Mouse (Mus musculus): ENCODE results near the gene Zkscan14.

Gene Zkscan14

DNA sequence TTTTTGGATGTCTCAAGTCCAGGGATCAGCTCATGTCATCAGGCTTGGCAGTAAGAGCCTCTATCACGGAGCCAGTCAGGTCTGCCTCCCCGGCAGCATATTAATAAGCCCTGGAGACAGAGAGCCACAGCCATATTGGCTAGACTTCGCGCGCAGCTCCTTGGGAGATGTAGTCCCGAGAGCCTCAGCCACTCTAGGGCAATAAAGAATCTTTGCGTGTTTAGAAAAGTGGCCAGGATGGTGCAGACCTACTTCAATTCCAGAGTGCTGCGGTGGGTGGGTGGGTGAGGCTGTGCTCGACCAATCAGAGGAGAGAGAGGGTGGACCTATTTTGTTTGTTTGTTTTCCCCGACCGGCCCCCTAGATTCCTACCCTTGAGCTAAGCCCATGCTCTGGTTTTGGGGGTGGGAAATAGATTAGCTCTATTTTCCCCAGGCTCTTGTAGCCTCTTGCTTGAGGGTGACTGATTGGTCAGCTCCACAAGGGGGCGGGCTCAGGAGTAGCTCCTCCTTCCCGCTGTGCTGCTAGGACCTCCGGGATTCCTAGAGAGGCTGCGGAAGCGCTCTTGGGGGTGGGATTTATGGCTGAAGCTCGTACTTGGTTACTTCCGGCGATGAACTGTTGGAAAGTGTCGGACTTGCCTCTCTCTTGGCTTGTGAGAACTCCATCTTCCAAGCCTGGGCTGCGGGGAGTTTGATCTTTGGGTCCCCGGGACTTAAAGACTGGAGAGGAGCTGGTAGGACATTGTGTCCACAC lies 2.4 kb upstream of the Zkscan14 start, which contains the start of gene Zkscan5:
Gene Zkscan5 (plus strand): TSS at position 627 of the 756 bp plus-strand sequence.
- DNase-seq (ENCODE audit: extremely low spot score, low spot score): peak; percentile 93

GRCm38 (mm10) chr5:145202446-145202845 lies 778 bp upstream of the Zkscan14 start:
- no peak for DNase-seq (ENCODE audit: extremely low spot score, low spot score)

DNA sequence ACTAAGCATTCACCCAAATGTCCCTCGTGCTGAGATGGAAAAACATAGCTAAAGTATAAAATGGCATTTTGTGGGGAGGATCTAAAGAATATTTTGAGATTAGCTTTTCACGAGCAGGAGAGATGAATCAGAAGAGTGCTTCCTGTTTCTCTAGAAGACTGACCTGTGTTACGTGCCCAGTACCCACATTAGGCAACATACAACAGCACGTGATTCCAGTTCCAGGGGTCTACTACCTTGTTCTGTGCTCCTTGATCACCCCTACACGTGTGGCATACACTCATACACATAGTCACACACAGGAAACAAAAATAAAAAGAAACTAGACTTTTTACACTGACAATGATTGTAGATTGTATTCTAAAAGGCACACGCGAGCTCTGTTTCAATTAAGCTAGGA lies 1.3 kb downstream of the Zkscan14 start:
- no peak for DNase-seq (ENCODE audit: extremely low spot score, low spot score)

- no peak for DNase-seq (ENCODE audit: extremely low spot score, low spot score)
These were observed 9.7 kb downstream of the Zkscan14 start, which contains the start of gene Atp5j2 for GRCm38 (mm10) chr5:145191962-145192361. Atp5j2 (minus strand) TSS chr5:145192062.

DNA sequence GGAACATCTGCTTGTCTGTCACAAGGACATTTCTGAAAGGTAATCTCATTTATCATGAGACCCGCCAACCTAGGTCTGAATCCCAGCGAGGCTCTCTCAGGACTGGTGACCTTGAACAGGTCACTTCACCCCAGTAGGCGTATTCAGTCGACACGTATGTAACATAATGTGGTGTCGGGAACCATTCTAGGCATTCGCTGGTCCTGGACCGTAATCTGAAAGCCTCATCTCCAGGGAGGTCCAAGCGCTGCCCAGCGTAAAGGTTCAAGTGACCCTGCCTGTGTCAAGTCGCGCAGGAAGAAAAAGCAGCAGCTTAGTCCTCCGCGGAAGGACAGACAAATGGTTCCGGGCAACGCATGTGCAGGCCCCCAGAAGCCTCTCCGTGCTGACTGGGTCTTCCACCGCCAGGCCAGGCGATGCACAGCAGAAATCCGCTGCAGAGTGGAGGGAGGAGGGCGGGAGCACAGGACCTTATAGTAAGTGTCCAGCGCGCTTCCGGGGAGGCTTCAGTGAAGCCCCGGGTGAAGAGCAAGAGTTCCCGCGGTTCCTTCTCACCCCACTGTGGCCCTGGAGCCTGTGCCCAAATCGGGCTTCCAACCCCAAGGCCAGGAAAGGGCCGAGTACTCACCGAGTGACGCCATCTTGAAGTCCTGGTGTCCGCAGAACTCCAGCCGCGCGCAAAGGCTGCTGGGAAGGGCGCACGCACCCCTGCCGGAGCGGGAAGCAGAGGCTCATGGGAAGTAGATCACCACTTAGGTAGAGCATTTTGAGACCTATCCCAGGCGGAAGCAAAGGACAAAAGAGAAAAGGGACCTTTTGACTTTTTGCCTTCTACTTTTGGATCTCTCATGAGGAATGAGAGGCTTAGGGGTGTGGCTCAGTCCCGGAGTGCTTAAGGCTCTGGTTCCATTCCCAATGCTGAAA lies 10.5 kb downstream of the Zkscan14 start:
- DNase-seq (ENCODE audit: extremely low spot score, low spot score): peak; percentile 92

DNA sequence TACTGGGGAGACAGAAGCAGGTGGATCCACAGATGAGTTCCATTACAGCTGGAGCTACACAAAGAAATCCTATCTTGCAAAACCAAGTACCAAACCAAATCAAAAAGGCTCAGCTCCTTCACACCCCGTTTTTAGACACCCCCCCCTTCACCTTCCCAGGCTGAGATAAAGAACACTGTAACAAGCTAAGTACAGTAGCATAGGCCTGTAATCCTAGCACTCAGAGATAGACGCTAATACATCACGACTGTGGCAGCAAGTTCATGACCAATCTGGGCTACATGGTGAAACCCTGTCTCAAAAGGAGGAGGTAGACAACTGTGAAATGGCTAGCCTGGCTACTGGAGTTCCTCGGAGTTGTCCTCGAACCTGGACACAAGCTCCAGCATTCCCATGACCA lies 11.3 kb downstream of the Zkscan14 start:
- DNase-seq (ENCODE audit: extremely low spot score, low spot score): no peak

- no peak for DNase-seq (ENCODE audit: extremely low spot score, low spot score)
These were observed 12.3 kb downstream of the Zkscan14 start for GRCm38 (mm10) chr5:145189416-145189815.

DNA sequence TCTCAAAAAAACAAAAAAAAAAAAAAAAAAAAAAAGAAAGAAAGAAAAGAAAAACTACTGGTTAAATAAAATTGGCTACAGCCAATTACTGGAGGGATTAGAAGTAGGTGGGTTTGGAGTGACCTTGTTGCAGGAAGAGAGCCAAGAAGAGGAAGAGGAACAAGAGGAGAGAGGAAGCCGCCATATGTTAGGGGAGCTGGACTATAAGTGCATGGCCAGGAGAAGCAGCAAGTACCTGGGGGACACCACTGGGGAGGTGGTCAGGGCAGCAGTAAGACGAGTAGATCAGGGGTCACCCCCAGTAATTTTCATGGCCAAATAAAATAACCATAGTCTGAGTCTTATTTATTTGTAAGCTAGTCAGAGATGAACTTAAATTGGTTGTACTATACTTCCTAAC lies 16.4 kb downstream of the Zkscan14 start:
- DNase-seq (ENCODE audit: extremely low spot score, low spot score): no peak

DNA sequence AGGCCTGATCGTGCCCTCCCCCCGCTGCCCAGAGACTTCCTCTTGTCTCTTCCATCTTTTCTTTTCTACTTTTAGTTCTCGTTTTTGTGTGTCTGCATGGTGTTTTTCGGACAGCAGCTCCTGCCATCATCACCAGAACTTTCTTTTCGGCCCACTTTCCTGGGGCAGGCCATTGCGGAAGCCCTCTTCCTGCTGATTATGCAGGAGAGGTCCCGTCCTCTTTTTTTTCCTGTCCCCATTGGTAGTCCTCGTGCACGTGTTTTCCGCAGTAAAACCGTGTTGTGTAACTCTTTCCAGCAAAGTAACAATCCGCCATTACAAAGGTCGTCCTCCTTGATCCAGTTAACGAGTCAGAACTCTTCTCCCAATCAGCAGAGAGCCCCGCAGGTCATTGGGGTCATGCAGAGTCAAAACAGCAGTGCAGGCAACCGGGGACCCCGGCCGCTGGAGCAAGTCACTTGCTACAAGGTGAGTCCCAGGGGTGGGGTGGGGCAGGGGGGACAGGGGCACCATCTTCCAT lies 23.1 kb downstream of the Zkscan14 start:
- no peak for DNase-seq (ENCODE audit: extremely low spot score, low spot score)

GRCm38 (mm10) chr5:145167306-145167661 lies 34.4 kb downstream of the Zkscan14 start:
- DNase-seq (ENCODE audit: extremely low spot score, low spot score): no peak

- peak; percentile 100 for DNase-seq (ENCODE audit: extremely low spot score, low spot score)
These were observed 34.9 kb downstream of the Zkscan14 start, which contains the start of the genes Ptcd1 and Cpsf4 for GRCm38 (mm10) chr5:145166536-145167305. Ptcd1 (minus strand) TSS chr5:145167108. Cpsf4 (plus strand) TSS chr5:145167213.

GRCm38 (mm10) chr5:145165184-145165583 lies 36.5 kb downstream of the Zkscan14 start:
- DNase-seq (ENCODE audit: extremely low spot score, low spot score): no peak

GRCm38 (mm10) chr5:145164710-145165109 lies 37.0 kb downstream of the Zkscan14 start:
- no peak for DNase-seq (ENCODE audit: extremely low spot score, low spot score)

DNA sequence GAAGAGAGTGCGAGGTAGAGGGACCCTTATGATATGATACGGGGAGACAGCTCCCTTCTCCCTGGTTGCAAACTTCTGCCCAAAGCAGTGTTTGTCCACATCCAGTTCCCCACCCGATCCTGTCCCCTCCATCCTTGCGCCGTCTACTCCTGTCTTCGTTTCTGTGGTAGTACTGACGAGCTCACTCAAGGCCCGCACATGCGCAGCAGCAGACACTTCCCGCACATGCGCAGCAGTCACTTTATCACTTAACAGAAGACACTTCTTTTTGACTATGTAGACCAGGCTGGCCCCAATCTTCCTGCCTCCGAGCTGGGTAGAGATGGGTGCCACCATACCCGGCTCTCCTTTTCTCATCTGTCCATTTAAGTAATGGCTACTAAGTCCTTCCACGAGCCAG lies 40.3 kb downstream of the Zkscan14 start:
- no peak for DNase-seq (ENCODE audit: extremely low spot score, low spot score)

DNA sequence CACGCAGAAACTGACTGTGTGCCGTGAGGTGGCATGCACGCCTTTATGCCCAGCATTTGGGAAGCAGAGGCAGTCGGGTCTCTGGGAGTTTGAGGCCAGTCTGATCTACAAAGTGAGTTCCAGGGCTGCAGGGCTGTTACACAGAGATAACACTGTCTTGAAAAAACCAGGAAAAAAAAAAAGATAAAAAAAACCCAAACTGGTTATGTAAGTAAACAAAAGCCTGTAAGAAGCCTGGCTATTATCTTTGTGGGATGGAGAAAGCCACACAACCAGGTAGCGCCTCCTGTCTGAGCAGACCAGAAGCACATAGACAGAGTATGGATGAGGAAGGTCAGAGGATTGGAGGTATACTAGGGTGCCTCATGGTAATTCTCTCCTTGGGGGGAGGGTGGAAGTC lies 49.0 kb downstream of the Zkscan14 start:
- no peak for DNase-seq (ENCODE audit: extremely low spot score, low spot score)

DNA sequence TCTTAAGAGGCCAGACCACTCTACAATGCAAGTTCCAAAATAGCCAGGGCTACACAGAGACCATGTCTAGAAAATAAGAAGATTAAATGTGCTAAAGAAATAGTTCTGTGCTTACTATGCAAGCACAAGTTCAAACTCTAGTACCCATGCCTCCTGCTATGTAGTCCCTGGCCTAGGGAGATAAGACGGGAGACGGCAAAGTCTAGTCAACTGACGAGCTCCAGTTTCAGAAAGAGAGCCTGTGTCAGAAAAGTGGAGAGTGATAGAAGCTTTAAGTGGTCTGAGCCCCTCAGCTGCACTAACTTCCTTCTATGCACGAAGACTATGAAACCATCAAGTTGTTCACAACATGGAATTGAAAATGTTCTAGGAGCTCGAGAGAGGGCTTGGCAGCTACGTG lies 52.4 kb downstream of the Zkscan14 start:
- no peak for DNase-seq (ENCODE audit: extremely low spot score, low spot score)

DNA sequence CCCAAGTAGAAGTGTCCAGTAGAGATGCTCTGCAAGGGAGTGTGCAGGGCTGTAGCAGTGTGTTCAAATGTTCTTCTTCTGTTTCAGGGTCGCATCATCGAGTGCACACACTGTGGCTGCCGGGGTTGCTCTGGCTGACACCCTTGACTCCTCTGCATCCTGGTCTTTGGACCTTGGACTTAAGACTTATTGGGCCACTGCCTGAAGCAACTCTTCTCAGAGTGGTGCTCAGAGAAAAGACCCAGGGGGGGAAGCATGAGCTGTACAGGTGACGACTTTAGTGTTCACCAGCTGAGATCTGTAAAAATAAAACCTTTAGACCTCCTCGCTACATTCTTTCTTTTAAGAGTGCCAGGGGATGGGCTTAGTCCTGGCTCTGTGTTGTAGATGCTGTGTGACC lies 53.9 kb downstream of the Zkscan14 start:
- DNase-seq (ENCODE audit: extremely low spot score, low spot score): no peak

Data from neural tube, embryonic 10.5 days (tissue).